Mouse (Mus musculus) mature B cell (primary cell): ENCODE measurements around the gene Aldh16a1.

Source experiments
- in situ Hi-C: fragments of 300-500 bp; cut with MboI; formaldehyde crosslinking; loops from 2 replicates; pipeline ENCODE4 v1.14.3; 2019

Aldh16a1 gene

GRCm38 (mm10) chr7:45154096-45154992, at the start of gene Aldh16a1, which contains the start of gene Pih1d1:
Gene Aldh16a1 (minus strand): TSS chr7:45154584.
Gene Pih1d1 (plus strand): TSS chr7:45154303.
- in situ Hi-C loops = no loop called here

GRCm38 (mm10) chr7:45202654-45203053, 48.3 kb upstream of the Aldh16a1 start:
- in situ Hi-C loops = no loop called here

- in situ Hi-C loops = no loop called here
Measured at GRCm38 (mm10) chr7:45198961-45199360, 44.6 kb upstream of the Aldh16a1 start.

GRCm38 (mm10) chr7:45198435-45198834, 44.1 kb upstream of the Aldh16a1 start:
- in situ Hi-C loops = no loop called here

- in situ Hi-C loops = no loop called here
Measured at GRCm38 (mm10) chr7:45196994-45197393, 42.6 kb upstream of the Aldh16a1 start.

GRCm38 (mm10) chr7:45196176-45196535, 41.8 kb upstream of the Aldh16a1 start:
- in situ Hi-C loops = no loop called here

GRCm38 (mm10) chr7:45195341-45196175, 41.2 kb upstream of the Aldh16a1 start:
- in situ Hi-C loops = no loop called here

- in situ Hi-C loops = no loop called here
Measured at GRCm38 (mm10) chr7:45193871-45194785, 39.7 kb upstream of the Aldh16a1 start.

GRCm38 (mm10) chr7:45193406-45193805, 39.0 kb upstream of the Aldh16a1 start:
- in situ Hi-C loops = no loop called here

- in situ Hi-C loops = no loop called here
Measured at GRCm38 (mm10) chr7:45192585-45193310, 38.4 kb upstream of the Aldh16a1 start.

- in situ Hi-C loops = no loop called here
Measured at GRCm38 (mm10) chr7:45191803-45192363, 37.5 kb upstream of the Aldh16a1 start.

- in situ Hi-C loops = no loop called here
Measured at GRCm38 (mm10) chr7:45191161-45191560, 36.8 kb upstream of the Aldh16a1 start.

GRCm38 (mm10) chr7:45190186-45190585, 35.8 kb upstream of the Aldh16a1 start:
- in situ Hi-C loops = no loop called here

- in situ Hi-C loops = no loop called here
Measured at GRCm38 (mm10) chr7:45189600-45189999, 35.2 kb upstream of the Aldh16a1 start.

- in situ Hi-C loops = no loop called here
Measured at GRCm38 (mm10) chr7:45185921-45186320, 31.5 kb upstream of the Aldh16a1 start.

GRCm38 (mm10) chr7:45183672-45184071, 29.3 kb upstream of the Aldh16a1 start:
- in situ Hi-C loops = no loop called here

- in situ Hi-C loops = no loop called here
Measured at GRCm38 (mm10) chr7:45182606-45183005, 28.2 kb upstream of the Aldh16a1 start.

- in situ Hi-C loops = no loop called here
Measured at GRCm38 (mm10) chr7:45182199-45182601, 27.8 kb upstream of the Aldh16a1 start.

- in situ Hi-C loops = no loop called here
Measured at GRCm38 (mm10) chr7:45181540-45181939, 27.2 kb upstream of the Aldh16a1 start.

GRCm38 (mm10) chr7:45180896-45181477, 26.6 kb upstream of the Aldh16a1 start, which contains the start of gene Pth2:
Gene Pth2 (plus strand): TSS chr7:45180995.
- in situ Hi-C loops = no loop called here
